Mouse (Mus musculus) liver, embryonic 16.5 days (tissue): ENCODE data around the gene Akr1c12. TPM values are rescaled to one million over a fixed set of nuclear protein-coding genes. Genes with fewer than 3 reads are reported as not detected.

ENCODE experiments used
- ATAC-seq: fragments of 200-750 bp; cut with Nextera tagmentation; 2 replicates; pipeline ENCODE4 v1.8.0; 2017; ENCODE audit warnings: low read depth, mild to moderate bottlenecking, moderate number of reproducible peaks, moderate library complexity
- H3K27ac ChIP-seq: fragments of 300-500 bp; sonication (generic); 2 replicates; pipeline ENCODE4 v1.5.1; 2014; ENCODE audit warnings: mild to moderate bottlenecking, low read length
- H3K27me3 ChIP-seq: fragments of 300-500 bp; sonication (generic); 2 replicates; pipeline ENCODE4 v1.6.1; 2014; ENCODE audit warnings: low read depth, low read length, mixed read lengths; ENCODE audit not compliant: control insufficient read depth, insufficient read depth
- H3K36me3 ChIP-seq: fragments of 300-500 bp; sonication (generic); 2 replicates; pipeline ENCODE4 v1.6.1; 2014; ENCODE audit warnings: mild to moderate bottlenecking; ENCODE audit not compliant: control insufficient read depth, insufficient read depth
- H3K4me1 ChIP-seq: fragments of 300-500 bp; sonication (generic); 2 replicates; pipeline ENCODE4 v1.6.1; 2014; ENCODE audit warnings: low read depth, low read length, mixed read lengths; ENCODE audit not compliant: control insufficient read depth
- H3K4me2 ChIP-seq: fragments of 300-500 bp; sonication (generic); 2 replicates; pipeline ENCODE4 v1.6.1; 2014; ENCODE audit warnings: low read depth, low read length, mixed read lengths
- H3K4me3 ChIP-seq: fragments of 300-500 bp; sonication (generic); 2 replicates; pipeline ENCODE4 v1.5.1; 2014; ENCODE audit warnings: low read depth, mild to moderate bottlenecking, low read length
- H3K9ac ChIP-seq: fragments of 300-500 bp; sonication (generic); 2 replicates; pipeline ENCODE4 v1.6.1; 2014; ENCODE audit warnings: low read depth, low read length
- H3K9me3 ChIP-seq: fragments of 300-500 bp; sonication (generic); replicated peaks from 2 replicates; pipeline ENCODE4 v1.6.1; 2016; ENCODE audit warnings: low read length; ENCODE audit not compliant: control insufficient read depth
- WGBS: fragments of 180-500 bp; shearing (Covaris S2); extraction: QIAGEN DNeasy Blood & Tissue Kit; methylation state at CpG from one replicate; pipeline ENCODE4 v1.1.7; 2014; ENCODE audit not compliant: insufficient replicate concordance; 5-methylcytosine and 5-hydroxymethylcytosine counted together
- polyA plus RNA-seq: library from polyadenylated mRNA; unstranded; fragments of >200 nt; fragmentation: Nextera tagmentation; extraction: Ambion mirVana; gene quantifications from 2 replicates; pipeline ENCODE4 v1.2.1, GENCODE M21; 2015

Akr1c12 gene
- polyA plus RNA-seq, 1 experiment from 2014 or later = 21.0 TPM

DNA sequence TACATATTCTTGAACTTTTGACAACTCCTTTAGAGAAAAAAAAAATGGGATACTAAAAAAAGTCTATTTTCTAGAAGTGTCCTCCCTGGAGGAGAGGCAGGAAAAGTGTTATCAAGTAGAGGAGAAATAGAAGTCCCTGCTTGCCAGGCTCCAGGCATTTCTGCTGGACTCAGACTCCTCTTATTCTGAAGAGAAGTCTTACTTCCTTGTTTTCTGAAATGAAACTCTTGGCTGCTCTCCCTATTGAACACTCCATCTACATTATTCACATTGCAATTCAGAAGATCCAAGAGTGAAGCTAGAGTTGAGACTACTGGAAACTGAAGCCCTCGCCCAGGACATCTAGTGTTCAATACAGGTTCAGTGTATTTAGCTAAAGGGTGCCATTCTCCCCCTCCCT, 50.8 kb downstream of the Akr1c12 start, which contains the start of gene Akr1c19:
Akr1c19 (plus strand) TSS at position 260 of the 400 bp plus-strand sequence.
- H3K4me3 ChIP-seq = no peak within 1 kb of the TSS
- 48% methylated on average over 1 of the region's 1 CpGs for WGBS
- H3K27ac ChIP-seq = no peak within 1 kb of the TSS
- no peak within 1 kb of the TSS for H3K4me2 ChIP-seq
- no peaks in the 10 kb centered on the region for H3K27me3 ChIP-seq
- no peaks in the 10 kb centered on the region; the same call in 1 of the 2 replicates for H3K4me1 ChIP-seq
- no peaks in the 10 kb centered on the region for H3K9me3 ChIP-seq
- H3K36me3 ChIP-seq = no peaks in the 10 kb centered on the region
- H3K9ac ChIP-seq = no peak within 1 kb of the TSS
- no peak for ATAC-seq

Other genes with a start within 250 kb of the Akr1c12 start
- 12.4 and 16.4 TPM in 2 replicates for gene Akr1c14, start 230.4 kb downstream of the Akr1c12 start, polyA plus RNA-seq
- gene Akr1c18, start 128.8 kb downstream of the Akr1c12 start, polyA plus RNA-seq = 0.92 and 1.1 TPM in 2 replicates
- 51.7 and 57.5 TPM in 2 replicates for gene Akr1c13, start 88.3 kb downstream of the Akr1c12 start, polyA plus RNA-seq
- gene Akr1c19, start 50.7 kb downstream of the Akr1c12 start, polyA plus RNA-seq = 51.5 and 55.0 TPM in 2 replicates
- 4.5 and 5.7 TPM in 2 replicates for gene Akr1c6, start 154.9 kb upstream of the Akr1c12 start, polyA plus RNA-seq
- 1.1 and 1.4 TPM in 2 replicates for gene Akr1c20, start 243.9 kb upstream of the Akr1c12 start, polyA plus RNA-seq